Mouse (Mus musculus) lung, postnatal 0 days (tissue): ENCODE data around the gene Sh2d6. TPM values are rescaled to one million over a fixed set of nuclear protein-coding genes. Genes with fewer than 3 reads are reported as not detected.
A peak's percentile ranks its signal among the peaks of the same experiment; 100 is the strongest.

Experiments used
- ATAC-seq: fragments of 200-750 bp; cut with Nextera tagmentation; 2 replicates; pipeline ENCODE4 v1.8.0; 2017; ENCODE audit warnings: moderate library complexity
- DNase-seq: peaks from one replicate; pipeline ENCODE4 v3.0.0-alpha.2; 2016; ENCODE audit warnings: low spot score
- H3K27ac ChIP-seq: fragments of 300-500 bp; sonication (generic); 2 replicates; pipeline ENCODE4 v1.5.1; 2014; ENCODE audit warnings: antibody characterized with exemption, mild to moderate bottlenecking, low read length, mixed read lengths
- H3K27me3 ChIP-seq: fragments of 300-500 bp; sonication (generic); replicated peaks from 2 replicates; pipeline ENCODE4 v1.6.1; 2014; ENCODE audit warnings: low read length, mixed read lengths; ENCODE audit not compliant: insufficient read depth
- H3K36me3 ChIP-seq: fragments of 300-500 bp; sonication (generic); 2 replicates; pipeline ENCODE4 v1.6.1; 2014; ENCODE audit warnings: low read length, mixed read lengths; ENCODE audit not compliant: insufficient read depth
- H3K4me1 ChIP-seq: fragments of 300-500 bp; sonication (generic); 2 replicates; pipeline ENCODE4 v1.6.1; 2014; ENCODE audit warnings: antibody characterized with exemption, low read depth, low read length, mixed read lengths; ENCODE audit not compliant: insufficient read depth
- H3K4me2 ChIP-seq: fragments of 300-500 bp; sonication (generic); replicated peaks from 2 replicates; pipeline ENCODE4 v1.6.1; 2014; ENCODE audit warnings: low read depth, mild to moderate bottlenecking, low read length, moderate library complexity, mixed read lengths
- H3K4me3 ChIP-seq: fragments of 300-500 bp; sonication (generic); 2 replicates; pipeline ENCODE4 v1.5.1; 2014; ENCODE audit warnings: low read depth, low read length
- H3K9ac ChIP-seq: fragments of 300-500 bp; sonication (generic); replicated peaks from 2 replicates; pipeline ENCODE4 v1.6.1; 2014; ENCODE audit warnings: low read depth, mild to moderate bottlenecking
- H3K9me3 ChIP-seq: fragments of 300-500 bp; sonication (generic); 2 replicates; pipeline ENCODE4 v1.6.1; 2016; ENCODE audit warnings: low read length, mixed read lengths
- CTCF ChIP-seq: IDR thresholded peaks from 2 replicates; pipeline ENCODE4 v1.5.1; 2016; ENCODE audit warnings: antibody characterized with exemption, mild to moderate bottlenecking
- EP300 ChIP-seq: IDR thresholded peaks from 2 replicates; pipeline ENCODE4 v1.6.1; 2016; ENCODE audit warnings: antibody characterized with exemption, mild to moderate bottlenecking, control low read depth
- WGBS: fragments of 180-500 bp; shearing (Covaris S2); extraction: QIAGEN DNeasy Blood & Tissue Kit; methylation state at CpG from one replicate; pipeline ENCODE4 v1.1.7; 2014; 5-methylcytosine and 5-hydroxymethylcytosine counted together
- polyA plus RNA-seq: library from polyadenylated mRNA; unstranded; fragments of >200 nt; fragmentation: Nextera tagmentation; extraction: Ambion mirVana; gene quantifications from 2 replicates; pipeline ENCODE4 v1.2.1, GENCODE M21; 2015

Sh2d6 gene
- polyA plus RNA-seq, 1 experiment from 2014 or later, result not detected

GRCm38 (mm10) chr6:72562894-72563293 is 41.4 kb upstream of the Sh2d6 start:
- Histone ChIP-seq H3K9me3 (no peaks in the 10 kb centered on the region), H3K4me1 (no peaks in the 10 kb centered on the region), H3K4me3 (no peak overlapping the region), H3K4me2 (no peak overlapping the region), H3K36me3 (no peaks in the 10 kb centered on the region), H3K9ac (no peak overlapping the region), H3K27me3 (no peaks in the 10 kb centered on the region), H3K27ac (no peak overlapping the region)
- DNase-seq, result no peak
- no peak for TF ChIP-seq CTCF
- TF ChIP-seq EP300, result no peak
- WGBS, result 77% methylated on average over 5 of the region's 5 CpGs
- ATAC-seq, result no peak

DNA sequence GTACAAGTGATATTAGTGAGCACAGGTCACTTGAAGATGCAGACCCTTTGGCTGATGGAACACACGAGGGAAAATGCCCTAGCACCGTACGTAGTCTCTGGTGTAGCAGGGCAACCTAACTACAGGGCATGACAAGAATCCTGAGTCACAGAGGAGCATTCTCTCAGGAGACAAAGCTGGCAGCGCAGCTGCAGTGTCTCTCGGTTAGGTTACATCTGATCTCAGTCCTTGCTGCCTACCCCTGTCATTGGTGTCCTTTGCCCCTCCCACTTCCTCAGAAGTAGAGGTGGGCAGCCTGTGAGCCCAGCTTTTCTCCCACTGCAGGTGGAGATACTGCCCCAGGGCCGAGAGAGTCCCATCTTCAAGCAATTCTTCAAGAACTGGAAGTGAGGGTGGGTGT is 41.0 kb upstream of the Sh2d6 start:
- H3K27ac ChIP-seq, result no peak overlapping the region
- no peaks in the 10 kb centered on the region for H3K27me3 ChIP-seq
- DNase-seq (no peak), ATAC-seq (no peak)
- 49% methylated on average over 6 of the region's 6 CpGs for WGBS
- no peaks in the 10 kb centered on the region for H3K4me1 ChIP-seq
- H3K4me2 ChIP-seq, result no peak overlapping the region
- no peaks in the 10 kb centered on the region for H3K9me3 ChIP-seq
- no peaks in the 10 kb centered on the region for H3K36me3 ChIP-seq
- no peak overlapping the region for H3K9ac ChIP-seq
- TF ChIP-seq EP300 (no peak), CTCF (no peak)
- H3K4me3 ChIP-seq, result no peak overlapping the region

DNA sequence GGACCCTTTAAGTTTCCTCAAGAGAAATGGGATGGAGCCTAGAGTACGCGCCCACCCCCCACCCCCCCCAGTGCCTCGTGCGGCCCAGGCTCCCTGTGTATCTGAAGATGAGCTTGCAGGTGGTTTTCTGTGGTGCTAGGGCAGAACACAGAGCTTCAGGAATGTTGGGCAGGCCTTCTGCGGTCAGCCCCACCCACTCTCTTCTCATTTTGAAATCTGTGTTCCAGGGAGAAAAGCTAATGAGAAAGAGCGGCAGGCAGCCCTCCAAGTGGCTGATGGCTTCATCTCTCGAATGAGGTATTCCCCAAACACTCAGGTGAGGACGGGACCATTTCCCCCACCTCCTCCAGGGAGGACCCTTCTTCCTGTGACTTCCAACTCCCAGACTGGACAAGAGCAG is 39.3 kb upstream of the Sh2d6 start:
- peak; percentile 69 for ATAC-seq
- Histone ChIP-seq H3K27me3 (no peaks in the 10 kb centered on the region), H3K27ac (peak overlapping the region; percentile 54; the same call in 1 of the 2 replicates), H3K4me2 (no peak overlapping the region), H3K4me3 (no peak overlapping the region), H3K36me3 (peaks cover 3% of the 10 kb centered on the region; the same call in 1 of the 2 replicates), H3K9me3 (no peaks in the 10 kb centered on the region), H3K4me1 (no peaks in the 10 kb centered on the region), H3K9ac (no peak overlapping the region)
- peak; percentile 68 for DNase-seq
- TF ChIP-seq EP300 (no peak), CTCF (no peak)
- WGBS, result 52% methylated on average over 8 of the region's 8 CpGs

DNA sequence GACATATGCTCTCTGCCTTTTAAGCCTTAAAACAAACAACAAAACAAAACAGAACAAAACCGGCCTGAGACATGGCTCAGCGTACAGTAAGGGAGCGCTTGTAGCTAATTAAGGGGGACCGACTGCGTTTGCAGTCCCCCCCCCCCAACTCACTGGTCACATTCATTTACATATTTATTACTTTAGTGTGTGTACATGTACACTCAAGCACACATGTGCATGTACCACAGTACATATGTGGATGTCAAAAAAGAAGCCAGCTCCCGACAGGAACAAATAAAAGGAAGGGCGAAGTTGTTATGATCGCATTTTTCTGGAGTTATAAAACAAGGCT is 31.5 kb upstream of the Sh2d6 start:
- ATAC-seq (no peak), DNase-seq (peak; percentile 22)
- H3K27me3 ChIP-seq, result no peaks in the 10 kb centered on the region
- WGBS, result 11% methylated on average over 8 of the region's 8 CpGs
- no peaks in the 10 kb centered on the region; the same call in 1 of the 2 replicates for H3K4me1 ChIP-seq
- H3K4me2 ChIP-seq, result peak overlapping the region; percentile 59
- peak overlapping the region; percentile 16; the same call in 1 of the 2 replicates for H3K9ac ChIP-seq
- peak overlapping the region; percentile 40 for H3K4me3 ChIP-seq
- peaks cover 3% of the 10 kb centered on the region; the same call in 1 of the 2 replicates for H3K36me3 ChIP-seq
- TF ChIP-seq EP300, result no peak
- no peak for TF ChIP-seq CTCF
- H3K27ac ChIP-seq, result peak overlapping the region; percentile 87
- H3K9me3 ChIP-seq, result no peaks in the 10 kb centered on the region

DNA sequence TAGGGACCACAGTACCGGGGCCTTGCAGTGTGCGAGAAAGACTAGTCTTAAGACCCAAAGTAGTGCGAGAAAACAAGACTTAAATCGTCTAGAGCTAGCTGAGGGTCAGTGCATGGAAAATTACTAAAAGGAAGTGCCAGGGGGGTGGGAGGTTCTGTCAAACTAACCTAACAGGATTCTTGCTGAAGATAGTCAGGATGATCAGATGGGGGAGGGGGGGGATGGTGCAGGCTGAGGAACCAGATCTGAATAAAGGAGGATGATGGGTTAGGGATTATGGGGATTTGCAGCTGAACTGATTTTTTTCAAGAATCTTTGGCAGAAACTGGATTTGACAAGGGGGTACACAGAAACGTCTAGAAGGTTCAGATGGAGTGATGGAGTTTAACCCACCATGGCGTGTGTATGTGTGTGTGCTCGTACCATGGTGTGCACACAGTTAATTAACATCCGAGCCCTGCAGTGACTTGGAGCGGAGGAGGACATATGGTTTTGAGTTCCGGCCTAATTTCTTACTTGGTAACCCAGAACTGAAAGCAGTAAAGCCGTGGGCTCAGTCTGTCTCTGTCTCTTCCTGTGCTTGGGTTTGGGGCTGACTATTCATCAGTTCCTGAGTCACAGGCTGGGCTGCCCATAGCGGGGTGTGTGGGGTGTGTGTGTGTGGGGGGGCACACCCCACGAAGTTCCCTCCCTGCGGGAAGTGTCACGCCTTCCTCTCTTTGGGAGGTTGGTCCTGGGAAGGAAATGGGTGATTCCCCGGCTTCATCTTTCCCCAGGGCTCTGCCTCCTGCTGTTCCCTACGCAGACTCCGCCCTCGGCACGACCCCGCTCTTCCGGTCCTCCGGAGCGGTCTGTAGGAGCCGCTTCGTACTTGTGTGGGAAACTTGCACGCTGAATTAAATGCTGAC is 30.9 kb upstream of the Sh2d6 start:
- Histone ChIP-seq H3K36me3 (peaks cover 3% of the 10 kb centered on the region; the same call in 1 of the 2 replicates), H3K9ac (peak overlapping the region; percentile 16; the same call in 1 of the 2 replicates), H3K27ac (peak overlapping the region; percentile 87), H3K27me3 (no peaks in the 10 kb centered on the region), H3K4me3 (peak overlapping the region; percentile 40), H3K9me3 (no peaks in the 10 kb centered on the region), H3K4me2 (peak overlapping the region; percentile 59), H3K4me1 (no peaks in the 10 kb centered on the region; the same call in 1 of the 2 replicates)
- ATAC-seq, result peak; percentile 96
- 14% methylated on average over 27 of the region's 27 CpGs for WGBS
- TF ChIP-seq EP300 (peak; percentile 43), CTCF (peak; percentile 37)
- DNase-seq, result peak; percentile 95

- WGBS, result 72% methylated on average over 10 of the region's 10 CpGs
- Histone ChIP-seq H3K4me3 (no peak overlapping the region), H3K4me1 (no peaks in the 10 kb centered on the region; the same call in 1 of the 2 replicates), H3K27me3 (no peaks in the 10 kb centered on the region), H3K9ac (no peak overlapping the region), H3K9me3 (no peaks in the 10 kb centered on the region), H3K4me2 (0 out of 2 replicates have a peak overlapping the region, but pooled peaks have one; percentile 11), H3K27ac (no peak overlapping the region), H3K36me3 (no peaks in the 10 kb centered on the region)
- DNase-seq, result no peak
- TF ChIP-seq CTCF, result no peak
- TF ChIP-seq EP300, result no peak
- ATAC-seq, result no peak
Observed at GRCm38 (mm10) chr6:72550503-72551100, 29.1 kb upstream of the Sh2d6 start.
